Mouse (Mus musculus) kidney, postnatal 25 days (tissue): ENCODE data around the gene Ints7.
A peak's percentile ranks its signal among the peaks of the same experiment; 100 is the strongest.

Source experiments
- DNase-seq, 2 experiments: peaks; one replicate each; pipeline ENCODE4 v3.0.0; 2021; ENCODE audit warnings: mixed read lengths in 2 of 2

The Ints7 gene

DNA sequence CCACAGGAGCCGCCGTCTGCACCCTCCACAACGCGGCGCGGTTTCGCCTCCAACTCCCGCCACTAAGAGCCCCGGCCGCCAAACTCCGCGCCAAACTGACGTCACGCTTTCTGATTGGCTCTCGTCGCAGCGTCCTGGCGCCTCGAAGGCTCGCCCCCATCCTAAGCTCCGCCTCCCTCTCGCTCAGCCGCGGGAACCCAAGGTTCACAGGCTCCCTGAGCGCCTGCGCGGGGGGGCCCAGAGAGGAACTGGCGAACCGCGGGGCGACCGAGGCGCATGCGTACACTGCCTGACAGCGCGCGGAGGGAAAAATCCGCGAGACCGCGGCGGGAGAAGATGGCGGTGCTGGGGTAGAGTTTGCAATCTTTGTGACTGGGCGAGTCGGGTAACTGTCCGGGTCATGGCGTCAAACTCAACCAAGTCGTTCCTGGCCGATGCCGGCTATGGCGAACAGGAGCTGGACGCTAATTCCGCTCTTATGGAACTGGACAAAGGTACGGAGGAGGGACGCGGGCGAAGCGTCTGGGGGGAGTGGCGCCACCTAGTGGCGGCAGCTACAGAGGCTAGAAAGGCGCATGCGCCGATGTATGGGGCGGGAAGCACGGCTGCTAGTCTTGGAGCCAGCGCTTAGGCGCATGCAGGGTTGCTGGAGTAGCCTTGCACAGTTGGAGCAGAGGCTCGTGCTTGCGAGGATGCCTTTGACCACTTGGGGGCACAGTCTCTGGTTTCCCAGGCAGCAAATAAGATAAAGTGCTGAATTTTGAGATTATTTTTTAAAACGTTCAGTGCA is at the start of gene Ints7, which contains the start of gene Dtl:
Gene Ints7 (plus strand): TSS at position 179 of the 790 bp plus-strand sequence.
Gene Dtl (minus strand): TSS at position 87 of the 790 bp plus-strand sequence.
- DNase-seq, result peak; percentile 99 to 100

DNA sequence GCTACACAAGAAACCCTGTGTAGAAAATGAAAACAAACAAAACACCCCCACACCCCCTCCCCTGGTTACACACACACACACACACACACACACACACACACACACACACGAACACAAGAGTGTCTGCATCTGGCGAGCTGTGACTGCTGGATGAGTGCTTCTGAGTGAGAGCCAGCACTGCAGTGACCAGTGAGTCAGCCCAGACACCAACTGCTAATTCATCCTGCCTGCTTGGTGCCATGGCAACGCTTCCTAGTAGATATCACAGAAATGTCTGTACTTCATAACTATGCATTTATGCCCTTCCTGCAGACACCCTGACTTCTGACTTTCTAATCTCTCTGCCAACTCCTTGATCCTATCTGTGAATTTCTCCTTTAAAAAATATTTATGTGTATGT is 48.3 kb upstream of the Ints7 start:
- no peak for DNase-seq

DNA sequence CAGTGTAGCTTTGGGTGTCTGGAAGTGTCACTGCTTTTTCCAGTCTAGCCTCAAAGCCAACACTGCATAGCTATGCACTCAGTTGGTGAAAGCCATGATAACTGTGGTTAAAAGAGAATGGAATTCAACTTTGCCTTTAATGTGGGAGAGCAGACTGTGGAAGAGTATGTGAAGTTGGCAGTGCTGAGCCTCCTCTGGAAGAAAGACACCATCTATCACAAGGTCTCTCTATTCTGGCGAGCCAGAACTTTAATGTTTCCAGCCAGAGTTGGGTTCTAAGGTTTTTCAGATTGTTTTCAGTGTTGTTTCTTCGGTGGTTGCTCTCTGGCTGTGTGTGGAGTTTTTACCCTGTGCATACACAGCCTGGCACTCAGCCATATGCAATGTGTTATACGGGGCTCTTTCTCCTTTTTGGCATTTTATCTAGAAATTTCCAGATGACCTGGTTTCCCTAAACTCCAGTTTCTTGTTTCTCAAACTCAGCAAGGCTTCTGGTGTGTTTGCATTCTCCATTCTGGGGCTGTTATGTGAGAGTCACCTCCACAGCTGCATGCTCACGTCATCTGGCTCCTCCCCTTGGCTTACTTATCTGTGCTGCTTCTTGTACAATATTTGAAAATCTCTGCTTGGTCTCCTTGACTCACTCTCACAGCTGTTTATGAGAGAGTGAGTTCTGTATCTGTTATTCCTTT is 47.4 kb upstream of the Ints7 start:
- peak; percentile 23 to 49 for DNase-seq

DNA sequence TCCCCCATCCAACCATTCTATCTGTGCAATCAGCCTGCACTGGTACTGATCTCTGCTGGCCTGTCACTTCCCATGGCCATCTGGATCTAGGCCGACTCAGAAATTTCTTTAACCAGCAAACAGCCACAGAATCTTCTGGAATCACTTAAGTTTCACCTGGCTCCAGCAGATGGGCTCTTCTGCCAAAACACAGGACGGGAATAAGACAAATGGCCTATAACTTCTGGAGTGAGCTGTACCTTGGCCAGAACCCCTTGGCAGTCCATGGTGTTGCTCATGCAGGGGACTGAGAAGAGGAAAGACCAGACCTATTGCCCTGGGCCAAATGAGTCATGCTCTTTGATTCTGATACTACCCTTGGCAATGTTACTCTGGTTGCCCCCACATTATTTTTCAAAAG is 46.0 kb upstream of the Ints7 start:
- DNase-seq, result no peak

DNA sequence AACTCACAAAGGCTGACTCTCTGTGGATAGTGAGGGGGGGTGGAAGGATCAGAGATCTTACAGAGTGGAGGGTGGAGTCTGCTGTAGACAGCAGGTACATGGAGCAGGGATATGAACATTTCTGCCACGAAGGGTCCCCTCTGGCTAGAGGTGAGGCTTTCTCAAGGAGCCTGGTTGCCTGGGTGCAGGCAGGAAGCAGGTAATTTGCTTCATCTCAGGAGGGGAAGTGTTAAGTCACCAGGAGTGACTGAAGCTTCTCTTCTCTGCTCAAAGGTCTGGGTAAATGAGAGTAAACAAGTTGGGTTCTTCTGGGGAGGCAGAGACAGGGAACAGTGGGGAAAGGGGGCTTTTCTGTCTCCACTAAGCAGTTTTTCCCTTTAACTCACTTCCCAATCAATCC is 44.4 kb upstream of the Ints7 start:
- no peak for DNase-seq

DNA sequence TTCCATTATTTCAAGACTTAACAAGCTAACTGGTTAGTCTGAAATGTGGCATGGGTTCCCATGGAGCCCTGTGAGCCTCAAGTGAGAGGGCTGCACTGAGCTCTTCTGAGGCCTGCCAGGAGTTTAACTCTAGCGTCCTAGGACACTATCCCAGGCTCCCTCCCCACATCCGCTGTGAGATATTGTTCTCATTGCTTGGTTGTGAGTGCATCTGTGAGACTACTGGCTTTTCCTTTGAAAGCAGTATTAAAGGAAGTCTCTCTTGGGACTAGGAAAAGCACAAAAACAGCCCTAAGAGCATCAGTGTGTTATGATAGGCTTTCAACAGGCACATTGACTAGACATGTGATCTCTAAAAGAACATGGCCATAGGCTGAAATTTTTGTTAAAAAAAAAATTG is 40.5 kb upstream of the Ints7 start:
- DNase-seq, result no peak

DNA sequence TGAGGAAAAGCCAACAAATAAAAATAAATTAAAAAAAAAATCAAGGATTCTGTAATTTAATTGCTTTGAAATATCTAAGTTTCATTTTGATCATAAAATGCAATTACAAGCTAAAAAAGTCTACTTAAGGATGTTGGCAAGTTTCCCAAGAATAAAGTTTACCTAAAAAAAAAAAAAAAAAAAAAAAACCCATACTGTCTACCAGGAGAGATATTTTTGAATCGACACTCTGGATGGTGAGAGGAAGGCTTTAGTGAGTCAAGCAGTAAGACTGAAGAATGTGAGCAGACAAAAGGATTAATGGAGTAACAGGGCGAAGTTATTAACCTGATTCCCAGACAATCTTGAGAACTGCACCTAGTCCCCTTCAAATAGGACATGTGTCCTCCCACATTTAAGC is 35.1 kb upstream of the Ints7 start:
- DNase-seq, result no peak

DNA sequence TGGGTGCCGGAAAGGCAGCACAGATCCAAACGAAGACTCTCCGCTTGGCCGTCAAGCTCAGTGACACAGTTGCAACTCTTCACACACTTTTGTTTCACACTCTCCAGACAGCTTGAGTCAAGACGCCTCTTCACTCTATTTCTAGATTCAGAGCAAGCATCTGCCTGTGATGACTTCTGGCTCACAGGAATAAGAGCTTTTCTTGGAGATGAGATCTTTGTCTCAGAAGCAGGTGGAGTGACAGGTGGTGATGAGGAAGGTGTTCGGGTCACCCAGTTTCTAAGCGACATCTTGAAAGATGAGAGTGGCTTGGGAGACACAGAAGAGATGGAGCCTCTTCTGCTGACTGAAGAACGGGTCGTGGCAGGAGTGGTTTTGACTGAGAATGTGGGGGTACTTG is 34.4 kb upstream of the Ints7 start:
- no peak for DNase-seq

DNA sequence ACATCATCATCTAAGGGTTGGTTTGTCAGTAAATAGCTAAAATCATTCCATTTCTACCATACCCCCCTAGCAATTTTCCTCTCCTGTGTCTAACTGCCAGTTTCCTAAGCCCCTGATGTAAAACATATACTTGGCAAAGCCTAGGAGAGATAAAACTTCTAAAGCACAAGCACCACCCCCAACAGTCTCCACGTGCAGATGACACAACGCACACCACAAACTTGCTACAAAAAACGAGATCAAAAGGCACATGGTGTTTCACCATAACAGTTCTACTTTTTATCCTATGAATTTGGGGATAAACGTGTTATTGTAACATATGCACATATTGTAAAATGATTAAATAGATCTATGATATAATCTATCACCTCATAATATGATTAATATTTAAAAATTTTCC is 33.8 kb upstream of the Ints7 start:
- no peak for DNase-seq

DNA sequence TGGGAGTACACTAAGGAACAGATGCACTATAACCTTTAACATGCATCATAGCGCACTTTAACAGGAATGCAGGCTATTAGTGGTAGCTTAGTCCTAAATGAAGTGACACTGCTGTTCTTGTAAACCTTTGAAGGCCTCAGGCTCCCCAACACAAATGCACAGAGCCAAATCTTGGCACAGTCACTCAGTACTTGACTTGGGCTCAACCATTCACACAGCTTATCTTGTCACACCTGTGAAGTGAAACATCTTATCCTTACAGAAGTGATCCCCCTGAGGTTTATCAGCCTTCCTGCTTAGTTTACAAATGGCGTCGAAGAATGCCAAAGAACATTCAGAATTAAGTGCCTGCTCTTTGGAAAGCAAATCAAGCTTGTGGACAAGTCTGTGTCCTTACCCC is 31.7 kb upstream of the Ints7 start:
- DNase-seq, result no peak

DNA sequence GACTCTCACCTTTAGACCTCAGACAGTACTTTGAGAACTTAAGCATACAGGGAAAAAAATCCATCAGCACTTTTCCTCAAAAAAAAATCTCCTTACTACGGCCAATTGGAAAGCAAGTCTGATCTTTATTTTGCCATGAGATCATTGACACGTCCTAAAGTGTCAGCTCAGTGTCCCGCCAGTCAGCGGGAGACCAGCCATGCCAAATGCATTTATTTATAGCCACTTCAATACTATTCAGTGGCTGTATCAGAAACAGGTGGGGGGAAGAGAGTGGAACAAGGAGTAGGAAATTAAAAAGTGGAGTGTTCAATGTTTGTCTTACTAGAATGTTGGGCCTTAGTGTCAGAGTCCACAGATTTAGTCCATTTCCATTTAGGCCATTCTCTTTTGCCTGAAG is 24.6 kb upstream of the Ints7 start:
- no peak for DNase-seq

DNA sequence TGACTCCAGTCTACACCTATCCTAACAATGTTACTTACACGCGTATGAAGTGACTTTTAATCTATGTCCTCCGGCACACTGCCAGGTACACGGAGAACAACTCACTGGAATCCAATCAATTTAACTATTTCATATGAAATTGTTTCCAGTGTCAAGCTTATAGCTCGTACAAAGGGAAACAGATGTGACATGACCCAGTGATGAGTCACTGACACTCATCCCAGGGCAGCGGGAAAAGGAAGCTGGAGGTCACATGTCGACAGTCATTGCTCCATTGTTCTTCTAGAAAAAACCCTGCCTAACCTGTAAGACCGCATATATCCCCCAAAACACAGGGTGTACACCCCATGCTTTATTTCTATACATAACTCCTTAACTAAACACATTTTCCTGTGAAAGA is 18.3 kb upstream of the Ints7 start:
- DNase-seq, result peak; percentile 23 to 43

DNA sequence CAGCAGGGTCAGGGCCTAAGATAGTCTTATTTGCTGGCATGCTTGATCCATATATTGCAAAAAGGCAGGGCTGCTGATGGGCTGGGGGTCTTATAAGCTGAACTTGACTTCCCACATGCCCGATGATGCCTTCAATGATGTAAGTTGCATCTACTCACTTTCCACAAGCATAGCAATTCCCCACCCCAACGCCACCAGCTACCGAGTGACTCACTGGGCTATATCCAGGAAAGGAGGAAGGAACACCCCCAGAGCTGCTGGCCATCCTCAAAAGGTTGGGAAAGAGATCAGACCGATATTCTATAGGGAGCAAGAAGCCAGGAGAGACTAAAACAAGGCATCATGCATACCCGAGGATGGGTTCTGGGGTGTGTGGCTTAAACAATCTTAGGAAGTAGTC is 15.7 kb upstream of the Ints7 start:
- DNase-seq, result peak; percentile 12 to 42

DNA sequence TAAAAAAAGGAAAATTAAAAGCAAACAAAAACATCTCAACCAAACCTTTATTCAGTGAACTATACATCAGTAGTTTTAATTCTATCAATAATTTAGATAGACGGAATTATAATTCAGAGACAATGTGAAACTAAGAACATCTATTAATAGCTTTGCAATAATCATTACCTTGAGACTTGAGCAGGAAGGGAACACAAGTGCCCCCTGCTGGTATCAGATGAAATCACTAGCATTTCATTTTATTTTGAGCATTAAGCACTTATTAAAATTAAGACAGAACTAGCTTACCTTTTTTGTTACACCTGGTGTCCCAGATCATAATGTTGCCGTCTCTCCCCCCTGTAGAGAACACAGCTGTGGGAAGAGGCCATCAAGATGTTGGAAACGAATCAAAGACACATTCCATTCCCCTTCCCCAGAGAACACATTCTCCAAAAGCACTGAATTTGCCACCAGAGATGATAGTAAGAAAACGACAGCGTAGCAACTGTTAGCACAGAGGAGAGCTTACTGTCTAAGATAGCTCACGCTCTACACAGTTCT is 12.5 kb upstream of the Ints7 start:
- peak in 1 of 2 experiments; percentile 61 for DNase-seq

DNA sequence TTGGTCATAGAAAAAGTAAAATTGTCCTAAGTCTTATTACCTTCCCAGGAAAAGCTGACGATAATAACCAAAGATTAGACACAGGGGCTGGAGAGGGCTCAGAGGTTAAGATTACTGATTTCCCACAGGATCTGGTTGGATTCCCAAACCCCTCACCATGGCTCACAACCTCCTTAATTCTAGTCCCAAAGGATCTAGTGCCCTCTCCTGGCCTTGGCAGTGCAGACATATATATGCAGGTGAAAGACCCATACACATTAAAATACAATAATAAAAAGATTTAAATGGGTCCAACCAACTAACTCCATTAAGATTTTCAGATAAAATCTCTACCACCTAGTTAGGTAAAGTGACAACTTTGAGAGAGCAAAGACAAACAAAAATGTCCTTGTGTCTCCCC is 7.6 kb upstream of the Ints7 start:
- DNase-seq, result peak; percentile 53 to 65

DNA sequence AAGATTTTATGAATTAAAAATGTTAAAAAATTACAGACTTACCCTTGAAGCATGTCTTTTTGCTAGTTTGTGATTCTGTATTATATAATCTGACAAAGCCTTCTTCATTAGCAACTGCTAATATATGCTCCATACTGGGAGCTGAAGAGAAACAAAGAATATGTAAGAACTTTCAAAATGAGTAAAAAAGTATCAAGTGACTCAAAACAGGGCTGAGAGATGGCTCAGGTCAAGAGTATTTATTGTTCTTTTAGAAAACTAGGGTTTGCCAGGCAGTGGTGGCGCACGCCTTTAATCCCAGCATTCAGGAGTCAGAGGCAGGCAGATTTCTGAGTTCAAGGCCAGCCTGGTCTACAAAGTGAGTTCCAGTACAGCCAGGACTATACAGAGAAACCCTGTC is 5.8 kb upstream of the Ints7 start:
- no peak for DNase-seq

DNA sequence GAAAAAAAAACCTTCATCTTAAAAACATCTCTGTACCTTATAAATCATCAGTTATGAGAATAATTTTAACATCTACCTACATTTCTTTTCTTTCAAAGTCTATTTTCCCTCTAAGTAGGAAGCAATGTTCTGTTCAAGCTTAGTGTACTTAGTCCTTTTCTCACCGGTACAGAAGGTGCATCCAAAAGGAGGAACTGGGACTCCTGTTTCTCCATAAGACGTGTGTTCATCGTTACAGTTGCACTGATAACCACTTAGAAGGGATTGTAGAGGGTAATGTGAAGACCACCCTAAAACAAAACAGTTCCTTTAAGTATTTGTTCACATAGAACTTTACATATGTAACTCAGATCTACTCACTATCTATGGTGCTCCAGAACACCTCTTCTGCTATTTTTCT is 5.0 kb upstream of the Ints7 start:
- no peak for DNase-seq

DNA sequence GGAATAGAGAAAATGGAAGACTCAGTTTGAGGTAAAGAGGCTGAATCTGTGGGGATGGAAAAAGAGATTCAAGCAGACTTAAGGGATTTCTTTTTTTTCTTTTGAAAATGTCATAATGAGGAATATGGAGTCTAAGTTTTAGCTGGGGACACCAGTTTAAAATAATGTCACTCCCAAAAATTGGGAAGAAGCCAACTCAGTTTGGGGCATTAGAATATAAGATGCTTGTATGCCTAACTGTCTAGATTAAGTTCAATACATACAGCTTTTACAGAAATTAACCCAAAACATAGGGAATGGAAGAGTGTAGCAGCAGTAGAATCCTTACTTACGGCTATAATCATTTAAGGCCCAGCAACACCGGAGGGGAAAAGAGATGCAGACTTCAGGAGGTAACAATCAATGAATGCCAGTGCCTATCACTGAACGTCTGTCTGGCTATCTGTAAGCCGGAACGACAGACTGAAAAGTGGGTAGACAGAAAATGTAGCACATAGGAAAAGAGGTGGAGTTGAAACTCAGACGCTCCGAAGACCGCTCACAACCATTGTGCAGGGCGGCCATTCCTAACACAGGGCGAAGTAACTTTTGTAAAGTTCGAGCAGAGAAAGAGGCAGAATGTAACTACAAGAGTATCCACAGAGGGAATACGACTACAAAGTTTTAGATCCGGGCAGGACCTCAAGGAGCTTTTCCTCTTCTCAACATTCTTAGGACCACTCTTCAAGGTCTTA is 1.4 kb upstream of the Ints7 start:
- DNase-seq, result no peak

DNA sequence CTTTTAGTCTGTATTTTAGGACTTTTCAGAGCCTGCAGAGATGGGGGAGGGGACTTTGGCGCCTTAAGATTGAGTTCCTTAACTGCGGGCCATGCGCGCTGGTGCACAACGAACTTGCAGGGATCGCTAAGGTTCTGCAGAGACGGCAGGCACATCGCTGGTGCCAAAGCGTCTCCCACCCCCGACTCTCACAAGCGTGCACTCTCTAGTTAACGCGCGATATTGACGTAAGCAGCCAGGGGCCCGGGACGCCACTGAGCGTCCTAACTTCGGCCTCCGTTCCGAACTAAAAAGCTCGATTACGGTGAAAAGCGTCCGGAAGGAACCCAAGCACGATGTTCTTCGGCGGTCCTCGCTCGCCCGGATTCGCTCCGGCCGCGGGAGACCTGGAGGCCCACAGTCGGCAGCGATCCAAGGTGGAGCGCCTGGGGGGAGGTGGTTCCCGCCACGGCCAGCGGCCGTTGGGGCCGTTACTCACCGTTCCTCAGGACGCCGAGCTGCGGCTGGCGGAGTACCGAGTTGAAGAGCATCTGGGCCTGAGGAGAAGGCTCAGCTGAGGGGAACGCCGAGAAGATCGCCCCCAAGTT is 472 bp upstream of the Ints7 start:
- DNase-seq, result peak; percentile 43 to 66

DNA sequence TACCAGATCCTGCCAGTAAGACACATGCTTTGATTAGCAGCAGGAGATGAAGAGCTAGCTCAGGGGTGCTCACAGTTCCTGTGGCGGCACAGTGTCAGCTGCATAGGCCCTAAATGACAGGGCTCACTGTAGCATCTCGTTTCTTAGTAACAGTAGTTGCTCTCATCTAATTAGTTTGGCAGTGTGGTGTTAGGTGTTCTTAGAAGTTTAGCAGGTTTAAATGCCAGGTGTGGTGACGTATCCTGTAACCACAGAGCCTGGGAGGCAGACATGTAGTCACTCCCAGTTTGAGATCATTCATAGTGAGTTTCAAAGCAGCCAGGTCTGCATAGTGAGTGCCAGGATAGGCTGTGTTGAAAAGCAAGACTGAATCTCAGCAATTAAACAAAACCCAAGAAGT is 4.1 kb downstream of the Ints7 start:
- no peak for DNase-seq

DNA sequence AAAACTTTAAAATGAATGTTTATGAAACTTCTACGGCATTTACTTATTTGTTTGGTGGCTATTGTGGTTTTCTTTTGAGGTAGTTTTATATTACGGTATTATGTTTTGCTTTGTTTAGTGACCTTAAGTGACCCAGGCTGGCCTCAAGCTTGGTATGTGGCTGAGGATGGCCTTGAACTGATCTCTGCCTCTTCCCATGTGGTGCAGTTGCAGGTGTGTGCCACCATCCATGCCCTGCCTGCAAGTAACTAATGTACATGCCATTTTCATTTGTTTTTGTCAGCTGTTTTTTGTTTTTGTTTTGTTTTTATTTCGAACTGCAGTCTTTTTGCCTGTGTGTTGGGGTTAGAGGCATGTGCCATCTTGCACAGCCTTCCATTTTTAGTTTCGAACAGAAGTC is 6.2 kb downstream of the Ints7 start:
- no peak for DNase-seq

DNA sequence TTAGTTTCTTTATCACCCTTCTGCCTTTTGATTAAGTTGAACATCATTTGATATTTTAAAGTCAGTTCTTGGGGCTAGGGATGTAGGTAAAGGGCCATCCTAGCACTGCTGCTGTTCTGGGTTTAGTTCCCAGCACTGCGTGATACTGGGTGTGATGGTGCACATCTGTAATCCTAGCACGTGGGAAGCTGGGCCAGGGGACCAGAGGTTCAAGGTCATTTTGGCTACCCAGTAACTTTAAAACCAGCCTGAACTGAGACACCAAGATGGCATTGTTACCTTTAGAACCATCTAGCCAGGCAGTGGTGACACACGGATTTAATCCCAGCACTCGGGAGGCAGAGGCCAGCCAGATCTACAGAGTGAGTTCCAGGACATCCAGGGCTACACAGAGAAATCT is 8.4 kb downstream of the Ints7 start:
- no peak for DNase-seq

DNA sequence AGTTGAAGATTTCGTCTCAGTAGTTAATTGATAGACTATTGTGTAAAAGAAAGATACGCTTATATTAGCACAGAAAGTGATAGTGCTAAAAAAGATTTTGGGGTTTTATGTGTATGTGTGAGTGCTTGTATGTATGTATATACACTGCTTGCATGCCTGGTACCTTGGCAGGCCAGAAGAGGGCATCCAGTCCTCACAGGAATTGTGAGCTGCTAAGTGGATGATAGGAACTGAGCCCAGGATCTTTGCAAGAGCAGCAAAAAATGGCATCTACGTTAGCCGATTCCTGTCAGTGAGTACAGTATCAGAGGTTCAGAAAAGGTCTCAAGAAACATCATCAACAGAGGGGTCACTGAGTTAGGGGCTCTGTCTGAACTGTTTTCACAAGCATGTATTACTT is 9.0 kb downstream of the Ints7 start:
- no peak for DNase-seq
